Mouse (Mus musculus): ENCODE results near the gene Gm10334. TPM values are rescaled to one million over a fixed set of nuclear protein-coding genes. Genes with fewer than 3 reads are reported as not detected.
"Not testable (repeated sequence)": the region's sequence is repeated elsewhere in the genome, so short reads cannot be mapped to it uniquely, and the experiment has no call there.

Gene Gm10334
- total RNA-seq (2015; ENCODE audit: low replicate concordance) (not detected in 2 replicates), total RNA-seq (2017; ENCODE audit: low replicate concordance) (not detected in 2 replicates)

DNA sequence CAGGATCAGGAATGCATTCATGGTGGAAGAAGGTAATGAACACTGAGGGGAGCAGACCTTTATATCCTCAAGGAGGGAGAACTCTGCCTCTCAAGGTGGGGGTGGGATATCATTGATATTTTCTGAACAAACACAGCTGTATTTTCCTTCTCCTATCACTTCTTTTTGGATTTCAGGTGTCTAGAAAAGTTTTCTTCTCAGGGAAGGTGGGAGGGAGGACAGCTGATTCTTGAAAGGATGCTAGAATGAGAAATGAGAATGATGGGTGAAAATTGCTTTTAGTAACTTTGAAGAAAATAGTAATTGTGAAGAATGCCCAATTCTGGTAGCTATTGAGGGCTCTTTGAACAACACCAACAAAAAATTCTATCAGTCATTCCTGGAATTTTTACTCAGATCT lies at the start of gene Gm10334:
TSS of gene Gm10334 (minus strand) at position 101 of the 400 bp plus-strand sequence.
- ATAC-seq (replicated peaks; ENCODE audit: low FRiP score, poor library complexity, severe bottlenecking), result not testable (repeated sequence)

DNA sequence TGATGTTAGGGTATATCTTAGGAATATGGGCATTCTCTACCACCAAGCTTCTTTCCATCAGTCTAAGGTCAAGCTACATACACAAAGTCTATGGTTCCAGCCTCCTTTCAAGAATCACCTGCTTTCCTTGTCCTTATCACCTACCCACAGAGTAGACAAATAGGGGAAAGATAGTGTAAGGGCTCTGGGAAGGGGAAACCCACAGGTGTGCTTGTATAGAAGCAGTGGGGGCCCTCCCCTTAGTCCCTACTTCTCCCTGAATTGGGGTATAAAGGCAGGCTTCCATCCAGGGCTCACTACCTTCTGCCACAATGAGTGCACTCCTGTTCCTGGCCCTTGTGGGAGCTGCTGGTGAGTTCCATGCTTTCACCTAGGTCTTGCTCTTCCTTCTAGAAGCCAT lies 12.7 kb upstream of the Gm10334 start, which contains the start of gene Prss1:
TSS of gene Prss1 (plus strand) at position 301 of the 400 bp plus-strand sequence.
- ATAC-seq (replicated peaks; ENCODE audit: low FRiP score, poor library complexity, severe bottlenecking), result not testable (repeated sequence)

DNA sequence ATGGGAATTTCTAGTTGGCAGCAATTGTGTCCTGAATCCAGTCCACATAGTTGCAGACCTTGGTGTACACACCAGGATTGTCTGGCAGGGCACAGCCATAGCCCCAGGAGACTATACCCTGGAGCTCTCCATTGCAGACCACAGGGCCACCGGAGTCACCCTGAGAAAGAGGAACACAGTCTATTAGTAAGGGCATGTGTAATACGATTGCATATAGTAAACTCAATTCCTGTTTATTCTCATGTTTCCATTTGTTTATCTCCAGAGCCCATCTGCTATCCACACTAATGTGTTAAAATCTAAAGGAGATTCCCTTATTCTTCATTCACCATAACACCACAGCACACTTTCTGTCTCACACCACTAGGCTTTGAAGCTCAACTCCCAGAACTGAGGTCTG lies 3.7 kb downstream of the Gm10334 start:
- not testable (repeated sequence) for ATAC-seq (replicated peaks; ENCODE audit: low FRiP score, poor library complexity, severe bottlenecking)

Other genes starting within 250 kb of the Gm10334 start
- not detected in 2 replicates for gene Try4, start 143.9 kb downstream of the Gm10334 start, total RNA-seq (2015; ENCODE audit: low replicate concordance)
- not detected in 2 replicates for gene Try4, start 143.9 kb downstream of the Gm10334 start, total RNA-seq (2017; ENCODE audit: low replicate concordance)
- gene Try5, start 129.3 kb downstream of the Gm10334 start, total RNA-seq (2015; ENCODE audit: low replicate concordance), result not detected in 2 replicates
- gene Try5, start 129.3 kb downstream of the Gm10334 start, total RNA-seq (2017; ENCODE audit: low replicate concordance), result not detected in 2 replicates
- not detected in 2 replicates for gene Try10, start 92.0 kb downstream of the Gm10334 start, total RNA-seq (2015; ENCODE audit: low replicate concordance)
- not detected in 2 replicates for gene Try10, start 92.0 kb downstream of the Gm10334 start, total RNA-seq (2017; ENCODE audit: low replicate concordance)
- gene Prss3, start 68.5 kb downstream of the Gm10334 start, total RNA-seq (2015; ENCODE audit: low replicate concordance), result not detected in 2 replicates
- gene Prss3, start 68.5 kb downstream of the Gm10334 start, total RNA-seq (2017; ENCODE audit: low replicate concordance), result not detected in 2 replicates
- not detected in 2 replicates for gene Gm5771, start 53.8 kb downstream of the Gm10334 start, total RNA-seq (2015; ENCODE audit: low replicate concordance)
- not detected in 2 replicates for gene Gm5771, start 53.8 kb downstream of the Gm10334 start, total RNA-seq (2017; ENCODE audit: low replicate concordance)
- not detected in 2 replicates for gene Prss1, start 12.8 kb upstream of the Gm10334 start, total RNA-seq (2015; ENCODE audit: low replicate concordance)
- not detected in 2 replicates for gene Prss1, start 12.8 kb upstream of the Gm10334 start, total RNA-seq (2017; ENCODE audit: low replicate concordance)
- not detected in 2 replicates for gene Prss2, start 75.6 kb upstream of the Gm10334 start, total RNA-seq (2015; ENCODE audit: low replicate concordance)
- not detected in 2 replicates for gene Prss2, start 75.6 kb upstream of the Gm10334 start, total RNA-seq (2017; ENCODE audit: low replicate concordance)
- gene Ephb6, start 159.3 kb upstream of the Gm10334 start, total RNA-seq (2015; ENCODE audit: low replicate concordance), result not detected in 2 replicates
- gene Ephb6, start 159.3 kb upstream of the Gm10334 start, total RNA-seq (2017; ENCODE audit: low replicate concordance), result 0.28 TPM in 1 of 2 replicates, not detected in the other
- gene Trpv6, start 190.3 kb upstream of the Gm10334 start, total RNA-seq (2015; ENCODE audit: low replicate concordance), result not detected in 2 replicates
- gene Trpv6, start 190.3 kb upstream of the Gm10334 start, total RNA-seq (2017; ENCODE audit: low replicate concordance), result not detected in 2 replicates
- 2.5 and 5.0 TPM in 2 replicates for gene Trpv5, start 234.6 kb upstream of the Gm10334 start, total RNA-seq (2015; ENCODE audit: low replicate concordance)
- 3.2 and 4.5 TPM in 2 replicates for gene Trpv5, start 234.6 kb upstream of the Gm10334 start, total RNA-seq (2017; ENCODE audit: low replicate concordance)
- not detected in 2 replicates for gene Llcfc1, start 238.3 kb upstream of the Gm10334 start, total RNA-seq (2015; ENCODE audit: low replicate concordance)
- gene Llcfc1, start 238.3 kb upstream of the Gm10334 start, total RNA-seq (2017; ENCODE audit: low replicate concordance), result 2.6 TPM in 1 of 2 replicates, not detected in the other

All from erythroblast, adult 5-6 weeks (primary cell).